43 mouse cellular contexts compared by ENCODE assay signal in genomic region chr4:97132650-97133049, GRCm38 (mm10). TPM values are rescaled to one million over a fixed set of nuclear protein-coding genes. Genes with fewer than 3 reads are reported as not detected.
A peak's percentile ranks its signal among the peaks of the same experiment; 100 is the strongest.
DNase-seq lines count a peak whose midpoint lies in the region; ATAC-seq and TF ChIP-seq lines count a peak whose summit lies in the region.
"Had no signal": no experiment of that assay in that cellular context is flagged by ENCODE, and none has a peak within 500 bp of the region (broad histone marks: within the 10 kb centered on the region; RNA-seq: fewer than 3 reads in every experiment).

No protein-coding gene starts in this region.

- TF ChIP-seq POLR2A in brain, embryonic 14.5 days (IDR thresholded peaks at IDR 0.05; ENCODE audit: borderline replicate concordance, extremely low read depth, insufficient read depth, insufficient read length, poor library complexity, severe bottlenecking): no peak

- 19% methylated on average over 2 of the region's 2 CpGs for WGBS in embryonic facial prominence, embryonic 11.5 days
- 31% methylated on average over 2 of the region's 2 CpGs for WGBS in embryonic facial prominence, embryonic 10.5 days
- 10% methylated on average over 2 of the region's 2 CpGs for WGBS in hindbrain, postnatal 0 days
- 32% methylated on average over 2 of the region's 2 CpGs for WGBS in hindbrain, embryonic 14.5 days

- no peak overlapping the region for H3K4me3 ChIP-seq in embryonic facial prominence, embryonic 11.5 days (ENCODE audit: low read depth, low read length)
- no peak overlapping the region for H3K4me3 ChIP-seq in embryonic facial prominence, embryonic 10.5 days
- no peak overlapping the region for H3K4me3 ChIP-seq in hindbrain, postnatal 0 days (ENCODE audit: low read length)
- no peak overlapping the region for H3K4me3 ChIP-seq in hindbrain, embryonic 14.5 days (replicated peaks; ENCODE audit: low read length)
- H3K4me3 ChIP-seq: embryonic facial prominence, embryonic 12.5 days; forebrain, embryonic 15.5 days; heart, adult 2 months; heart, embryonic 13.5 days; midbrain, embryonic 13.5 days; neural tube, embryonic 15.5 days had no signal

- no peak for TF ChIP-seq CTCF in hindbrain, postnatal 0 days (IDR thresholded peaks at IDR 0.05; ENCODE audit: low read depth)
- no peak for TF ChIP-seq CTCF in brain, embryonic 14.5 days (IDR thresholded peaks at IDR 0.05; ENCODE audit: borderline replicate concordance, extremely low read depth, insufficient read depth, insufficient read length)

- H3K36me3 ChIP-seq in embryonic facial prominence, embryonic 11.5 days (replicated peaks; ENCODE audit: control insufficient read depth, insufficient read depth, low read depth, low read length): no peaks in the 10 kb centered on the region
- H3K36me3 ChIP-seq in embryonic facial prominence, embryonic 10.5 days (replicated peaks): no peaks in the 10 kb centered on the region
- no peaks in the 10 kb centered on the region for H3K36me3 ChIP-seq in hindbrain, postnatal 0 days (ENCODE audit: insufficient read depth, low read length)
- H3K36me3 ChIP-seq in hindbrain, embryonic 14.5 days (replicated peaks; ENCODE audit: control insufficient read depth, insufficient read depth): no peaks in the 10 kb centered on the region
- H3K36me3 ChIP-seq: embryonic facial prominence, embryonic 12.5 days; forebrain, embryonic 15.5 days; heart, embryonic 13.5 days; midbrain, embryonic 13.5 days; neural tube, embryonic 15.5 days had no signal

- no peaks in the 10 kb centered on the region for H3K9me3 ChIP-seq in embryonic facial prominence, embryonic 11.5 days (replicated peaks; ENCODE audit: control insufficient read depth, low read length)
- no peaks in the 10 kb centered on the region for H3K9me3 ChIP-seq in embryonic facial prominence, embryonic 10.5 days
- H3K9me3 ChIP-seq in hindbrain, postnatal 0 days (ENCODE audit: low read length): no peaks in the 10 kb centered on the region
- H3K9me3 ChIP-seq in hindbrain, embryonic 14.5 days (ENCODE audit: control insufficient read depth, low read length): no peaks in the 10 kb centered on the region
- H3K9me3 ChIP-seq: embryonic facial prominence, embryonic 12.5 days; forebrain, embryonic 15.5 days; heart, embryonic 13.5 days; midbrain, embryonic 13.5 days; neural tube, embryonic 15.5 days had no signal

- no peaks in the 10 kb centered on the region for H3K27me3 ChIP-seq in embryonic facial prominence, embryonic 11.5 days (ENCODE audit: control insufficient read depth, insufficient read depth, low read length)
- H3K27me3 ChIP-seq in embryonic facial prominence, embryonic 10.5 days (replicated peaks; ENCODE audit: low read depth, poor library complexity, severe bottlenecking): no peaks in the 10 kb centered on the region
- H3K27me3 ChIP-seq in hindbrain, postnatal 0 days (ENCODE audit: insufficient read depth, low read length): no peaks in the 10 kb centered on the region
- no peaks in the 10 kb centered on the region for H3K27me3 ChIP-seq in hindbrain, embryonic 14.5 days (ENCODE audit: control insufficient read depth, insufficient read depth, low read length)
- H3K27me3 ChIP-seq: CH12.LX; embryonic facial prominence, embryonic 12.5 days; forebrain, embryonic 15.5 days; heart, embryonic 13.5 days; midbrain, embryonic 13.5 days; neural tube, embryonic 15.5 days had no signal

- ATAC-seq in embryonic facial prominence, embryonic 11.5 days (replicated peaks; ENCODE audit: insufficient number of reproducible peaks, low FRiP score, low TSS enrichment, low read depth): no peak
- peak; percentile 38; the same call in 1 of the 2 replicates for ATAC-seq in hindbrain, postnatal 0 days
- ATAC-seq in hindbrain, embryonic 14.5 days (ENCODE audit: low FRiP score): no peak
- ATAC-seq: activated CD4-positive, CD25-positive, alpha-beta regulatory T cell, adult 4 months; forebrain, embryonic 15.5 days; intestine, embryonic 16.5 days; midbrain, embryonic 13.5 days had no signal

- no peak overlapping the region for H3K4me2 ChIP-seq in embryonic facial prominence, embryonic 11.5 days (ENCODE audit: low read depth, low read length)
- no peak overlapping the region for H3K4me2 ChIP-seq in hindbrain, postnatal 0 days (ENCODE audit: low read depth, low read length)
- no peak overlapping the region for H3K4me2 ChIP-seq in hindbrain, embryonic 14.5 days (replicated peaks)
- H3K4me2 ChIP-seq: embryonic facial prominence, embryonic 12.5 days; forebrain, embryonic 15.5 days; heart, embryonic 13.5 days; midbrain, embryonic 13.5 days; neural tube, embryonic 15.5 days had no signal

- H3K4me1 ChIP-seq in embryonic facial prominence, embryonic 11.5 days (ENCODE audit: control insufficient read depth, insufficient read depth, low read length): no peaks in the 10 kb centered on the region
- peaks cover 8% of the 10 kb centered on the region for H3K4me1 ChIP-seq in embryonic facial prominence, embryonic 10.5 days
- peaks cover 3% of the 10 kb centered on the region; the same call in 1 of the 2 replicates for H3K4me1 ChIP-seq in hindbrain, postnatal 0 days (ENCODE audit: insufficient read depth, low read length)
- H3K4me1 ChIP-seq in hindbrain, embryonic 14.5 days (replicated peaks; ENCODE audit: control insufficient read depth, insufficient read depth, low read length): no peaks in the 10 kb centered on the region
- H3K4me1 ChIP-seq: embryonic facial prominence, embryonic 12.5 days; heart, embryonic 13.5 days; midbrain, embryonic 13.5 days; neural tube, embryonic 15.5 days had no signal

- peak; percentile 53 for DNase-seq in embryonic facial prominence, embryonic 11.5 days (ENCODE audit: low spot score)
- DNase-seq in embryonic facial prominence, embryonic 10.5 days (ENCODE audit: low spot score): no peak
- DNase-seq in hindbrain, postnatal 0 days (ENCODE audit: low spot score): peak; percentile 56
- DNase-seq in hindbrain, embryonic 14.5 days (ENCODE audit: low spot score): no peak
- peak; percentile 24 for DNase-seq in brain, adult 2 months (ENCODE audit: low read depth, low spot score)
- DNase-seq in brain, embryonic 14.5 days (ENCODE audit: low read depth): peak; percentile 67
- no peak for DNase-seq in adrenal gland, postnatal 4 days (ENCODE audit: low spot score in 2 of 2)
- DNase-seq in adrenal gland, postnatal 36 days: no peak
- DNase-seq: adrenal gland, adult 2 months; B cell, adult 2 months; cerebellum, adult 11-12 months; cerebellum, postnatal 36 days; heart, adult 2 months; heart, postnatal 10 days; kidney, adult 8-10 months; kidney, postnatal 4 days; liver; lung, adult 2 months; lung, postnatal 10 days; retina, postnatal 1 day; right cerebral cortex, postnatal 25 days; thymus, postnatal 14 days had no signal

- H3K27ac ChIP-seq in embryonic facial prominence, embryonic 11.5 days (replicated peaks; ENCODE audit: low read depth, low read length): no peak overlapping the region; the same call in 1 of the 2 replicates
- H3K27ac ChIP-seq in embryonic facial prominence, embryonic 10.5 days (replicated peaks): no peak overlapping the region
- H3K27ac ChIP-seq in hindbrain, postnatal 0 days: no peak overlapping the region
- no peak overlapping the region for H3K27ac ChIP-seq in hindbrain, embryonic 14.5 days
- H3K27ac ChIP-seq: embryonic facial prominence, embryonic 12.5 days; forebrain, embryonic 15.5 days; heart, adult 2 months; heart, embryonic 13.5 days; kidney, postnatal 0 days; liver, embryonic 14.5 days; macrophage; midbrain, embryonic 13.5 days; neural tube, embryonic 15.5 days had no signal

- H3K9ac ChIP-seq in embryonic facial prominence, embryonic 11.5 days (replicated peaks; ENCODE audit: low read length): no peak overlapping the region
- no peak overlapping the region for H3K9ac ChIP-seq in hindbrain, postnatal 0 days (replicated peaks; ENCODE audit: low read length)
- H3K9ac ChIP-seq in hindbrain, embryonic 14.5 days: no peak overlapping the region
- H3K9ac ChIP-seq: embryonic facial prominence, embryonic 12.5 days; forebrain, embryonic 15.5 days; heart, embryonic 13.5 days; liver, embryonic 14.5 days; midbrain, embryonic 13.5 days; neural tube, embryonic 15.5 days had no signal

RNA-seq across cellular contexts. Expression of gene Gm10192, which starts 50.3 kb away (rescaled TPM):
- not detected in 2 replicates for polyA plus RNA-seq in embryonic facial prominence, embryonic 11.5 days (2014; fragmentation: Nextera tagmentation; extraction: Ambion mirVana)
- polyA plus RNA-seq in embryonic facial prominence, embryonic 10.5 days (2016; fragmentation: Nextera tagmentation; extraction: Ambion mirVana): not detected in 2 replicates
- not detected in 2 replicates for total RNA-seq in hindbrain, postnatal 0 days (2014; rRNA removed)
- not detected in 2 replicates for polyA plus RNA-seq in hindbrain, postnatal 0 days (2015; fragmentation: Nextera tagmentation; extraction: Ambion mirVana)
- not detected in 2 replicates for polyA plus RNA-seq in hindbrain, embryonic 14.5 days (2014; fragmentation: Nextera tagmentation; extraction: Ambion mirVana)
- not detected in 2 replicates for polyA plus RNA-seq in brain, embryonic 14.5 days (2012; rRNA removed)
- total RNA-seq in adrenal gland, postnatal 4 days (2021): not detected
- total RNA-seq in adrenal gland, postnatal 36 days (2021): not detected
- total RNA-seq: adrenal gland, adult 2 months; CH12.LX; ES-E14; gastrocnemius, adult 8-10 months; gastrocnemius, postnatal 4 days; heart, adult 2 months; heart, postnatal 10 days; hematopoietic stem cell, adult 5-6 weeks; layer of hippocampus, postnatal 10 days; left cerebral cortex, adult 8-10 months; left cerebral cortex, postnatal 36 days; megakaryocyte-erythroid progenitor cell, adult 5-6 weeks had no signal
- polyA plus RNA-seq: activated CD4-positive, CD25-positive, alpha-beta regulatory T cell, adult 4 months; adrenal gland, adult 2 months; embryonic facial prominence, embryonic 12.5 days; forebrain, embryonic 15.5 days; heart, adult 2 months; heart, embryonic 13.5 days; intestine, embryonic 16.5 days; kidney, postnatal 0 days; liver, embryonic 14.5 days; lung, adult 2 months; macrophage; midbrain, embryonic 13.5 days; neural tube, embryonic 15.5 days; stomach, embryonic 16.5 days; urinary bladder, adult 2 months had no signal

Comparison
In these comparisons a context has a peak if more than half of its experiments do, and no peak if none do; other contexts are left out.
1. DNase-seq: peak in embryonic facial prominence, embryonic 11.5 days (single experiment), hindbrain, postnatal 0 days (single experiment), brain, adult 2 months (single experiment) and brain, embryonic 14.5 days (single experiment); none in embryonic facial prominence, embryonic 10.5 days (single experiment), hindbrain, embryonic 14.5 days (single experiment), adrenal gland, postnatal 4 days (0 of 2) and adrenal gland, postnatal 36 days (0 of 2).